Mouse (Mus musculus): ENCODE data around the gene Pbx3. TPM values are rescaled to one million over a fixed set of nuclear protein-coding genes. Genes with fewer than 3 reads are reported as not detected.

Pbx3 gene
- 100 to 1,000 TPM; 103 to 105 TPM for total RNA-seq (2021)
- long read RNA-seq, experiment 1, transcript Pbx3-201 (9 exons, 2,587 nt), result major isoform, 15 of 26 reads
- long read RNA-seq, experiment 1, partial matches to known transcripts, result 2 of 26 reads
- long read RNA-seq, experiment 1, other reads (novel, unspliced or antisense), result 5 of 26 reads
- long read RNA-seq, experiment 2, transcript Pbx3-201 (9 exons, 2,587 nt), result major isoform, 7 of 19 reads
- long read RNA-seq, experiment 2, transcript Pbx3-202 (8 exons, 2,734 nt), result minor isoform, 5 of 19 reads
- long read RNA-seq, experiment 2, partial matches to known transcripts, result 1 of 19 reads
- long read RNA-seq, experiment 2, other reads (novel, unspliced or antisense), result 5 of 19 reads

DNA sequence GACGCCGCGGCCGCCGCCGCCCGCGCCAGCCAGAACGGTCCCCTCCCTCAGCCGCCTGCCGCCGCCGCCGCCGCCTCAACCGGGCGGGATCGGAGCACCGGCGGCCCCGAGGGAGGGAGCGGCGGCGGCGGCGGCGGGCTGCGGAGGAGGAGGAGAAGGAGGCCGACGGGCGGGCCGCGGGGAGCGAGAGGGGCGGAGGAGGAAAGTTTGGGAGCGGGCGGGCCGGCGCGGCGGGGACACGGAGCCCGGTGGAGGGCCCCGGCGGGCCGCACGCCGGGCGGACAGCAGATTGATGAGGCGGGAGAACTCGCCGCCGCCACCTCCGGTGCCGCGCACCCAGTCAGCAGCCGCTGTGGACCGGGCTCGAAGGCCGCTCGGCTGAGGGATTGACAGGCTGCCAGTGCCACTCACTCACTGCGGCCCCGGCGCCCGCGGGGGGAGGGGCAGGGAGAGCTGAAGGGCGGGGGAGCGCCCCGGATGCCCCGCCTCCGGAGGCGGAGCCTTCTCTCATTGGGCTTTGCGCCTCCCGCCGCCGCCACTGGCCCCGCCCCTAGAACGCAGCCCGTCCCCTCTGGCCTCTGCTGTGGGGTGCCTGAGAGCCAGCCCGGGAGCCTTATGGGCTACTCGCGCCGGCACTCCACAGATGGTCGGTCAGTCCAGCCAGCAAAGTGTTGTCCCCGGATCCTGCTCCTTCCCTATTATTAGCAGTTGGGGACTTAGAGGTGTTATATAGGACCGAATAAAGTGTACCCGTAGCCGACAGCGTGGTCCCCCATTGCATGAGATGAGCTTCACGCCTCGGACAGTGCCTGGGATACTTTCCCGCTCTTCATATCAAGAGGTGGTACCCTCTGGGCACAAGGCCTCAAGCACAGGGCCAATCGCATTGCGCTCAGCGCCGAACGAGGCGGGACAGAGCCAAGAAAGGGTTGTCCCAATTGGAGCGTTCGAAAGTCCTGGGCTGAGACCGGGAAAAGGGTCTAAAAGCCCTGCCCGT, at the start of gene Pbx3:
TSS of gene Pbx3 (minus strand) at position 838 of the 997 bp plus-strand sequence.
- DNase-seq, result peak; percentile 98 to 100

DNA sequence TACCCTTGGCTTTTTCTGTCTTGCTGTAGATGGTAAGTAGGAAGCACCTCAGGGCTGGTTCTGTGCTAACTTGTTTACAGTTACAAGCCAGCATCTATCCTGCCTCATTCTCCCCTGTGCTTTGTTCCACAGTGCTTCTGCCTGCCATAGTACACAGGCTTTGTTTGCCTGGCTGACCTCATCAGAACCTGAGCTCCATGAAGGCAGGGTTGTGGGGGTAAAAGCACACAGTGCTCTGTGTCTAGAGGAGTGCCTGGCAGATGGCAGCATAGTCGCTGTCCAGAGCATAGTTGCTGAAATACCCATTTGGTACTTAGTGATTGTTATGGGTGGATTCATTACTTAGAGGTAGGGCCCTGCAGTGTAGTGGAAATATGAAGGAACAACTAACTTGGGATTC, 47.3 kb upstream of the Pbx3 start:
- peak in 1 of 2 experiments; percentile 34 for DNase-seq

DNA sequence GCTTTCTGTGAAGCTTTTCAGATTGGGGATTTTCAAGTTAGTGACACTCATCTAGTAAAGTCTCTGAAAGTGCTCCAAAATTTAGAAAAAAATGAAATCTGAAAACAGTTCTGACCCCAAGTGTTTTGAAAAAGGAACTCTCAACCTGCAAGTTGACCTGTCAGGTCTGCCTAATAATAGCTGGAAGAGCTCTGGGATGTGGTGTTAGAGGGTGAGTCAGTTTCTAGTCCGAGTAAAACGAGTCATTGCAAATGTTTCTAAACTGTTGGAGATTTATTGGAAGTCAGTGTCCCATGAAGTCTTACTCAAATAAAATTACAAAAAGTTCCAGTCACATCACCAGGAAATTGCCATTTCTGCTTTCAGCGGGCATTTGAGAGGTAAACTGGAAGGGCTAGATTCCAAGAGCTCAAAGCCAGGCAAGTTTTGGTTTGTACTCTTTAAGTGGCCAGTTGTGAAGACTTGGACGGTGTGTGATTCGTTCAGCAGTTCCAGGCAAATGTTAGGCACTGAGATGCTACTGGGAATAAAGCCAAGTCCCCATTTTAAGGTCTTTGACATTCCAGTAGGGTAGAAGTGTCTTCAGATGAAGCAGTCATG, 36.9 kb upstream of the Pbx3 start:
- no peak for DNase-seq

DNA sequence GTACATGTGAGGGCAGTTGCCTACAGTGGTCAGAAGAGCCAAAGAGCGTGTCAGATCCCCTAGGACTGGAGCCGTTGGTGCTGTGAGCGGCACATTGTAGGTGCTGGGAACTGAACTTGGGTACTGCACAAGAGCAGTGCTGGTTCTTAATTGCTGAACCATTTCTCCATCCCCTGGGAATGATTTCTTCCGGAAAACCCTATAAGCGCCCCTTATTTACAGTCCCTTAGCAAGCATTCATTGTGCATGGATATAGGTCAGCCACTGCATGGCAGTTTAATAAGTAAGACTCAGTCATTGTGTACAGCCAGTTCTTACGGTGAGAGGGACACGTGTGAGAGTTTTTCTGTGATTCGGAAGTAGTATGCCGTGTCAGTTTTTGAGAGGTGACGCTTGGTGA, 35.4 kb upstream of the Pbx3 start:
- DNase-seq, result no peak

DNA sequence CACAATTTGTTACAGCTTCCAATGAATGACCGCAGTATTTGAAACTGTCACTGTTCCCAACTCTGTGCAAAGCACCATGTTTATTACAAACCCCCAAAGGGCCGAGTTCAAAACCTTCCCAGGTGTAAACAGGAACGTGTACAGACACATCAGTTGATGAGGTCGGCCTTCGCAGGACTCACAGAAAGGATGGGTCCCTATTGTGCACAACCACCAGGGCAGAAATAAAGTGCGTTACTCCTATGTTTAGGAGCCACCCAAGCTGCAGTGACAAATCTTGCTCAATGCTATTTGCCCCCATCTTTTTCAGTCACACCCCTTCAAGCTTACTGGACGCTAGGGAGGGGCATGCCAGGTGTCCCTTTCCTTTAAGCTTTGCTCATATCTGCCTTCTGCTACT, 34.7 kb upstream of the Pbx3 start:
- DNase-seq, result no peak

DNA sequence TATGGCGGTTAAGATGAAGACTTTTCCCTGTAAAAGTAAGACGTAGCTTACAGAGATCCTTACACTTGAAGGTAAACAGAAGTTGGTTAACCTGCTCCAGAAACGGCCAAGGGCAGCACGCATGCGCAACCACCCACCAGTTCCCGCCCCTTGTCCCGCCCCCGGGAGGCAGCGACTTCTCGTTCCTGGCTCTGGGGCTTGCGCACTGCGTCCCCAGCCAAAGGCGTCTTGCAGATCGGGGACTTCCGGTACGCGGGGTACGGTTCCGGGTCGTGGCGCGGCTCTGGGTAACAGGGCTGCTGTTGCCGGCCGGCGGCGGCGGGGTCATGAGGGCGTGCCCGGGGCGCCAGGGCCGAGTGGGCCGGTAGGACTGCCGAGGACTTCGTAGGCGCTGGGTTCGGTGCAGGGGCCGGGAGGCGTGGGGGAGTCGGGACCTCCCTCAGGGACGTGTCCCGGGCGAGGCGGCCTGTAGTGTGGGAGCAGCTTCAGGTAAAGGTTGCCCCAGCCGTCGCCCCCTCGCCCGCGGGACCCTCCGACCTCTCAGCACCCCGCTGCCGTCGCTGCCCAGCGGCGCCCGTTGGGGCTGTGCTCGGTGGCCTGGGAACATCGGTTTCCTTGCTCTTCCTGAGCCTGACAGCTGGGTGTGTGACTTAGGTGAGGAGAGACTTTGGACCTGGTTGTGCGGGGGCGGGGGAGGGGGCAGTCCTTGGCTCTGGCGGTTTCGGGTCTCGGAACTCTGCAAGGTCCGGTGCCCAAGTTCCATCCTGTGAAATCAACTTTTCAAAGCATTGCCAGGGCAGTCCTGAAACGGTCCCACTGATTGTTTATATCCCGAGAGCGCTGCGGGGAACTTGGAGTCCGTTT, 33.9 kb upstream of the Pbx3 start, which contains the start of gene Mapkap1:
TSS of gene Mapkap1 (plus strand) at position 171 of the 864 bp plus-strand sequence.
- peak; percentile 99 for DNase-seq

DNA sequence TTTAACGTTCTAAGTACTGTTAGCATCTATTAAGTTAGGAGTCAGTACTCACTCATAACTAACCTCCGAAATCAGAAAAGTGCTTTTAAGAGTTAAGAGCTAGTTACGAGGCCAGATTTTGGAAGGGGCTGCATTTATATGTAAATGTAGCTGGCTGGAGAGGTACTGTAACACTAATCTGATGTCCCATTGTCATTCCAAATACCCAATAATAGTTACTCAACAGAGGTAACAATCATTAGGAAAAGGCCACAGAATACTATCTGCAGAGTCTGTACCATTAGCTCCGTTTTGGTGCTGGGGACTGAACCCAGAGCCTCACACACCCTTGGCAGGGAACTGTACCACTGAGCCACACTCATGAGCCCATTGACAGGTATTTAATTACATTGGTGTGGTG, 26.6 kb upstream of the Pbx3 start:
- DNase-seq, result no peak

DNA sequence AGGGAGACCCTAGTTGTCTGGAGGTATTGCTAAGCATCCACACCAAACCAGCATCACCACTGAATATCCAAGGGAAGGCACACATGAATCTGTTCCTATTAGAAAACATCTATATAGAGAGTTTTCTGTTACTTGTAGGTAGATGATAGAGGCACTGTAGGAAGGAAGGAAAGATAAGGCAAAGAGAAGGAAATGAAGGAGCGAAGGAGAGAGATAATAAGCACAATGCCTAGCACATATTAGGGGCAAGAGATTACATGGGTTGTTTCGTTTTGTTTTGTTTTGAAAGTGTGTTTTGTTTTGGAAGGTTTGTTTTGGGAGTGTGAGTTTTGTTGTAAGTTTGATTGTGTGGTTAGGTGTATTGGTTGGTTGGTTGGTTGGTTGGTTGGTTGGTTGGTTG, 6.0 kb upstream of the Pbx3 start:
- DNase-seq, result no peak

DNA sequence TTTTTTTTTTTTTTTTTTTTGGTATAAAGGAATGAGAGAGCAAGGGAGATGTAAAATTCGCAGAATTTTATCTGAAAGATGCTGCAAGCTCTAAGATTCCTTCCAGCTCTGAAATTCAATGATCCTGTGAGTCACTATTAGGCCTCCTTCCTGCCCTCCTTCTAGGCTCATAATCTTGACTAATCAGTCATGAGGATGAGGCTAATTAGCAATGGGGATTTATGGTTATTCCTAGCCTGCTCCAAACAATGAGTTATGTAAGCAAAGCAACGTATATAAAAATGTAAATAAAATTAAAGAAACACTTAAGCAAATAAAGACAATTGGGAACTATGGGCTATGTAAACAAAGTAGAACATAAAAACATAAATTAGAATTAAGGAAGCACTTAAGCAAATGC, 1.4 kb upstream of the Pbx3 start:
- DNase-seq, result no peak

DNA sequence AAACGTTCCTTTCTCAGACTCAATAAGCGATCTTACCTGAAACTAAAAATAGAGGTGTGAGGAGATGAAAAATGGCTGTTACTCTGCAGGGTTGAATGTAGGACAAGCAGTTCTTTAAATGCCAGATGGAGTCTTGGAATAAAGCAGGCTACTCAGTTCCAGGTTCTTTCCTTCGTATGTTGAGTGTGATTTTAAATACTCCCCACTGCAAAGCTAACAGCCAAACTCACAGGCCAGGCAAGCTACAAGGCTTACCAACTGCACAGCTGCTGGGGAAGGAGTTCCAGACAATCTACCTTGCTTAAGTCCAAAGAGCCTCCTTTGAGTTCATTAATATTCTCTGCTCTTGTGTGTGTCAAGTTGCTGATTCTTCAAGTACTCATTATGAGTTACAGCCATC, 944 bp upstream of the Pbx3 start:
- no peak for DNase-seq

DNA sequence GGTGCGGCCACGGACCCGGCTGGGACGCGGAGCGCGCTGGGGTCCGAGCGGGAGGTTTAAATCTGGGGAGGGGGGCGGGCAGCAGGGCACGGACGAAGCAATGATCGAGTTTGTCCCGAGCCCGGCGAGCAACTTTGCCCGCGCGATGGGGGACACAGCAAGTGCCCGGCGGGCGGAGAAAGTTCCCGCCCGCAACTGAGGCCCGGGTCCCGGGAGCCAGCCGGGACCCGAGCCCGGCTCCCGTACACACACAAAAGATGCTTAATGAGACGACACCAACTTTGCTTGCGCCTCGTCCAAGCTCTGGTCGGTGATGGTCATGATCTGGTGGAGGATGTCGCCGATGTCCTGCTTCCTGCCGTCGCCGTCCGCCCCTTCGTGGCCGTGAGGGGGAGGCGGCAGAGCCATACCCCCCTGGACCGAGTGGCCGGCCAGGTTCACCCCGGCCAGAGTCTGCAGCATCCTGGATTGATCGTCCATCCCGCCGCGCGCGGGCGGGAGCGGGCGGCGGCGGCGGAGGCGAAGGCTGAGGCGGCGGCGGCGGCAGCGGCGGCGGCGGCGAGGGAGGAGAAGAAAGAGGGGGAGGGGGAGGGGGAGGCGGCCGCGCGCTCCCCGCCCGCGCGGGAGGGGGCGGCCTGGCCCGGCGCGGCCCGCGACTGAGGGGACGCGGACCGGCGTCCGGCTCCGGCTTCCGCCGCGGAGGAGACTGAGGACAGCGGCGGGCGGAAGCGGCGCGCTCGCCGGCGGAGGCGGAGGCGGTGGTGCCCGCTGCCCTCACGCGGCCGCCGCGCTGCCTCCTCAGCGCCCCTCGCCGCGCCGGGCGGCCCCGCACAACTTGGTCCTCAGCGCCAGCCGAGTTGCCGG, 1.3 kb downstream of the Pbx3 start:
- peak; percentile 62 to 77 for DNase-seq

DNA sequence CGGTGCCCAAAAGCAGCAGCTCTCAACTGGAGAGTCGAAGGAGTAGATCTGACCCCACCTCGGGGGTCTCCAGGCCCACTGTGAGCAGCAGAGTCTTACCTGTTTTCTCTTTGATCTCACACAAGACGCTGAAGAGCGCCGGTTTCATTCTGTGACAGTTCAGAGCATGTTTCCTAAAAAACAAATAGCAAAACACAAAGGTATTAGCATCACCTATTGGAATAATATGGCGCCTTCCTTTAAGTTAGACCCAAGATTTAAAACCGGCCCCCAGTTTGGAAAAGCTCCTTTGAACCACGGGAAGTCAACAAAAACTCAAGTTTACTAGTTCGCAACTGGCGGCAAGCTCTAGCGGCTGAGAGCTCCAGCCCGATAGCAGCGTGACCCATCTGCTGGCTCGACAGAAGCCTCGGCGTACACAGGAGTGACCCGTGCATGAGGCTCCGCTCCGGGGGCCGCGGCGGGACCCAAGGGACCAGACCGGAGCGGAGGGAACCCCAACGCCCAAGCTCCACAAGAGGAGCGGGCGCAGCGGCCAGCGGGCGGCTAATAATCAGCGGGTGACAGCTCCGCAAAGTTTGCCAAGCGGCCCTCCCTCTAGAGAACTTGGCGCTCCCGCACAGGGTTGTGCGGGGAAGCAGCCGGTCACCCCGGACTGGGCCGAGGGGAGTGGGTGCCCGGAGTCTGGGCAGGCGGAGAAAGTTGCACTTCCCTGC, 2.1 kb downstream of the Pbx3 start:
- DNase-seq, result peak; percentile 48 to 56

DNA sequence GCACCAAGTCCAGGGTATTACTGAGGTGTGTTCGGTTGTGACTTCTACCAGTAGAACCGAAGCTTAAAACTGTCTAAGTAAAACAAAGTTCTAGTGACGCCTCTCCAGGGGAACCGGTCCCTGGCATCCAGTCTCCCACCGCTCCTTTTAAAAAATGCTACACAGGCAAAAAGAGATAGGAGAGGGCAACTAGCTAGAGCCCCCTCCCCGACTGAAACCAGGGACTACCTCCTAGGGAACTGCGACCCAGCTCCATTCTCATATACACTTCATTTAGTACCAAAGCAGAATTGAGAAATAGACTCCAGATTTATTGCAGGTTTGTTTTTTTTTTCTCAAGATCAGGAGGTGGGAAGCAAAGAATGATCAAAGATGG, 2.6 kb downstream of the Pbx3 start:
- peak in 1 of 2 experiments; percentile 32 for DNase-seq

DNA sequence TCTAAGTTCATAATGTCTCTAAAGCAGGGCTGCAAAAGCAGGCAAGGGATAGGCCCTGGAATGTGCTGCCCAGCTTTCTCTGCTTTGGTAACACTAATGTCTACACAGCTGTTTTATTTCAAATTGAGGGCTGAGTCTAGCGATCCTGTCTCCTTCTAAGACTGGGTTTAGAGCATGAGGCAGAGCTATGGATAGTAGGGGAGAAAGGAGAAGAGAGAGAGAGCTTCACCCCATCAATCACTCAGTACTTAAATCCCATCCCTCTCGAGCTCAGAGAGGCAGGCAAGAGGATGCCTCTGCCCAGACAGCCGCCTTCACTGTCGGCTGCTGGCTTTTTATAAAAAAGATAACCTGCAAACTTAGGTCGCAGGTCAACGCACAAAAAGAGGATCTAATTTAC, 4.5 kb downstream of the Pbx3 start:
- peak in 1 of 2 experiments; percentile 18 for DNase-seq

DNA sequence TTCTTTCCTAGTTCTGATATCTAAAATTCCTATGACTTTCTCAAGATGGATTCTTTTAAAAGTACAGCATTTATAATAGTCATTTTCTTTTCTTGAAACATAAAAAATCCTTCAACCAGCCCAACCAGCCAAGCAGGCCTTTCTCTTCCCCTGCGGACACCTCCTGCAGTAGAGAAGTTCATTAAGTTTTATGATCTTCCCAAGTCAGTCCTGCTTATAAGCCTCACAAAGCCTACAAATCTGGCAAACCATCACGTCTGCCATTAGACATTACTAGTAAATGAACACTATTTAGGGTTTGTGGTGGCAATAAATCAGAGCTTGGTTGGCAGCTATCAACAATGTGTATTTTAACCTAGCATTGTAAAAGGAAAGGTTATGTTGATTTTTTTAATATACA, 5.9 kb downstream of the Pbx3 start:
- no peak for DNase-seq

DNA sequence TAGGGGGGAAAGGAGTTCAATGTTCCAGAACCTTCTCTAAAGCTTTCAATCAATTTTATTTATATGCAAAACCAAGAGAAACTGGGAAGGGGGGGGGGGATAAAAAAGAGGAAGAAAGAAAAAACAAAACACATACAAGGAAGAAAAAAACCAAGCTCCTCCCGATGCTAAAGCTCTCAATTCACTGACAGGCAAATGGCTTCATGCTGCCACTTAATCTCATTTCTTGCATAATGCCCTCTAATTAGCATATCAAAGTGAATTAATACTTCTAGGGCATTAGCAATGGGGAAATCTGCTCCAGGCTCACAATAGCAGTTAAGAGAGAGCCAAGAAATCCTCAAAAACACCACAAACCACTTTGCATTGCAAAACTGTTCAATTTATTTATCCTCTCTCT, 9.3 kb downstream of the Pbx3 start:
- no peak for DNase-seq

DNA sequence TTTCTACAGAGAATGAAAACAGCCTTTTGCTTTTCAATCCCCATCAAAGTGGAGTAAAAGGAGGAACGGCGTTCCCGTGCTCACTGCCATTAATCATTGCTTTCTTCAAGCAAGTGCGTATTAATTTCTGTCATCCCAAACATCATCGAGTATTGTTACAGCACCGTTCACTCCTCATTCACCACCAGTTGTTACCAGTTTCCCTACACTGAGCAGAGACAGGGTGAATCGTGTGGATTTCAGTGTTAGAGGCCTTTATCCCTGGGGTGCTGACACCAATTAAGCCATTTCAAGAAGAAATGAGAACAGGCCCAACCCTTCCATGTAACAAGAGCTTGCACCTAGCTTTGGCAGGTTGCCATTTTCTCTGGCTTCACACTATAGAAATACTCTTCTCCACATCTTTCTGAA, 17.1 kb downstream of the Pbx3 start:
- DNase-seq, result no peak

DNA sequence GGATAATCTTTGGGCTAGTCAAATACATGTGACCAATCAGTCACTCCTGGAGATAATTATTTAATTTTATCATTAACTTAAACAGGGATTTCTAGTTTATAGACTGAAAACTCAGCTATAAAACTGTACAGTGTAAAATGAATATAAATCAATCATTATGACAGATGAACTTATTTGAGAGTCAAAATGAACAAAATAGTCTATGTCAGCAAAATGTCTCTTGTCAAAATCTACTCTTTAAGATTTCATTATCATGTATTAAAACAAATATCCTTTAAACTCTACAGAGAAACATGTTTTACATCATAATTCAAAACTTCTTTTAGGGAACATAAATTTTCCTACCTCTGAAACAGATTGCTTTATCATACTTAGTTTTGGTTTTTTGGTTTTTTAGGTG, 20.9 kb downstream of the Pbx3 start:
- DNase-seq, result no peak

DNA sequence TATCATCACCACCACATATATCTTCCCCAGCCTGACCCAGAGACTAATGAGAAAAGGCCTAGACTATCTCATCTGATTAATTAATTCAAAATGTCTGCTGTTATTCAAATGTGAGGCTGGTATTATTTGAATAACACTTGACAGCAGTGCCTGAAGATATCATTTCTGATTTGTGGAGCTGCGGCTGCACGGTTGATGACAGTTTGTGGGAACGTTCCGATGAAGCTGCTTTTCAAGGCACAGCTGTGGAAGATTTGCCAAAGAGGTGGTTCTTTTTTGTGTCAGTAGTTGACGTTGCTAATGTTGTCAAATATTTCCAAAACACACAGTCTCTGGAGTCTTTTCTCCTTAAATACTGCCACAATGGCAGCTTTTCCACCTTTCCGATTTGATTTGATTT, 25.8 kb downstream of the Pbx3 start:
- DNase-seq, result no peak

DNA sequence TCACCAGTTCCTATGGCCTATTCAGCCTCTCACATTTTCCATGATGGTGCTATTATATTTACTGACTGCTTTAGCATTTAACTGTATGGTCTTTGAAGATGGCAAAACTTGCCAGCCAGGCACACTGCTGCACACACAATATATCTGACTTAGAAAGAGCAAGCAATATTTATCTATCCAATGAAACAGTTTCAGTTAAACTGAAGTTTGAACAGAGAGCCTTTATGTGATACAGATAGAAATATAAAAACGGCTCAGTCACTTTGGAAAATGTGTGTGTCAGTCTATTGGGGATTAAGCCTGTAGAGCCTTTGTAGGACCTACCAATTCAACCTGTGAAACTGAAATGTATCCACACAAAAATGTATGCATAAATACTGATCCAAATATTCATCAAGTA, 74.3 kb downstream of the Pbx3 start:
- DNase-seq, result no peak

Data from adrenal gland, postnatal 36 days (tissue).